Comparison of ENCODE assay signal across 1 mouse cellular context in the genomic region with DNA sequence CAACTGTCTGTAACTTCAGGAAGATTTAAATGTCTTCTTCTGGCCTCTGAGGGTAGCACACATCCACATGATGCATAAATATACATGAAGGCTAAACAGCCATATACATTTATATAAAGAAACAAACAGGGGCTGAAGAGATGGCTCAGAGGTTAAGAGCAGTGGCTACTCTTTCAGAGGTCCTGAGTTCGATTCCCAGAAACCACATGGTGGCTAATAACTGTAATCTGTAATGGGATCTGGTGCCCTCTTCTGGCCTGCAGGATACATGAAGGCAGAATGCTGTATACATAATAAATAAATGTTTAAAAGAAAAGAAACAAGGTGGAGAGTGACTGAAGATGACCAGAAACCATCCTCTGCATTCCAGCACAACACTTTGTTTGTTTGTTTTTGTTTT.
A peak's percentile ranks its signal among the peaks of the same experiment; 100 is the strongest.
TF ChIP-seq lines count a peak whose summit lies in the region.

No protein-coding gene starts in this region.

TF ChIP-seq in MEL, 35 proteins besides CTCF, POLR2A, EP300 and RAD21 (continued from another document):
- TF ChIP-seq ZC3H11A (IDR thresholded peaks at IDR 0.05; ENCODE audit: low read depth, low read length) (peak; percentile 34; the same call in 1 of the 2 replicates), HCFC1 (IDR thresholded peaks at IDR 0.05; ENCODE audit: low read depth, low read length) (no peak), MYC (IDR thresholded peaks at IDR 0.05; ENCODE audit: low read depth, low read length) (peak; percentile 54; the same call in 1 of the 2 replicates), POLR2AphosphoS2 (IDR thresholded peaks at IDR 0.05; ENCODE audit: low read length) (no peak), POLR2AphosphoS5 (IDR thresholded peaks at IDR 0.05; ENCODE audit: borderline replicate concordance, low read depth, low read length) (no peak), RCOR1 (IDR thresholded peaks at IDR 0.05; ENCODE audit: low read depth, low read length) (no peak), MAFK (IDR thresholded peaks at IDR 0.05; ENCODE audit: borderline replicate concordance, low read depth, low read length) (no peak), ELF1 (IDR thresholded peaks at IDR 0.05; ENCODE audit: low read depth, low read length) (no peak), E2F4 (IDR thresholded peaks at IDR 0.05; ENCODE audit: borderline replicate concordance, low read depth, low read length) (no peak), TBP (IDR thresholded peaks at IDR 0.05; ENCODE audit: low read depth, low read length) (peak; percentile 93), MYB (IDR thresholded peaks at IDR 0.05; ENCODE audit: low read depth, low read length) (no peak), SMC3 (IDR thresholded peaks at IDR 0.05; ENCODE audit: low read depth, low read length) (peak; percentile 37), NRF1 (IDR thresholded peaks at IDR 0.05; ENCODE audit: insufficient read depth, low read depth, low read length, poor library complexity, severe bottlenecking) (no peak), GABPA (IDR thresholded peaks at IDR 0.05; ENCODE audit: low read depth, low read length) (no peak), ZMIZ1 (IDR thresholded peaks at IDR 0.05; ENCODE audit: low read depth, low read length) (no peak), ETS1 (IDR thresholded peaks at IDR 0.05; ENCODE audit: low read depth, low read length) (no peak), BHLHE40 (IDR thresholded peaks at IDR 0.05; ENCODE audit: borderline replicate concordance, low read depth, low read length) (no peak), USF1 (IDR thresholded peaks at IDR 0.05; ENCODE audit: low read depth, low read length) (no peak), MXI1 (IDR thresholded peaks at IDR 0.05; ENCODE audit: low read depth, low read length) (no peak), KAT2A (conservative IDR thresholded peaks at IDR 0.05; ENCODE audit: low read depth, low read length) (no peak), SIN3A (IDR thresholded peaks at IDR 0.05; ENCODE audit: low read length) (no peak), ZNF384 (IDR thresholded peaks at IDR 0.05; ENCODE audit: low read depth, low read length) (no peak), USF2 (IDR thresholded peaks at IDR 0.05; ENCODE audit: borderline replicate concordance in 1 of 2, insufficient read depth in 1 of 2, low read depth in 1 of 2, low read length in 2 of 2) (no peak), CHD2 (IDR thresholded peaks at IDR 0.05; ENCODE audit: low read length) (no peak)
